Mouse (Mus musculus) MEL-GATA-1-ER (cell line): ENCODE measurements around the gene Gm20479.

ENCODE experiments used
- DNase-seq: peaks from one replicate; pipeline ENCODE4 v3.0.0-alpha.2; 2012; ENCODE audit warnings: low read depth; ENCODE audit errors: extremely low read depth

Gm20479 gene

GRCm38 (mm10) chr7:27356861-27357594, at the start of gene Gm20479:
Gene Gm20479 (minus strand): TSS chr7:27357419.
- peak; percentile 78 for DNase-seq

GRCm38 (mm10) chr7:27406481-27406880, 49.3 kb upstream of the Gm20479 start:
- no peak for DNase-seq

- no peak for DNase-seq
Observed at GRCm38 (mm10) chr7:27404203-27404942, 47.2 kb upstream of the Gm20479 start.

GRCm38 (mm10) chr7:27402675-27403074, 45.5 kb upstream of the Gm20479 start:
- DNase-seq: peak; percentile 53

- no peak for DNase-seq
Observed at GRCm38 (mm10) chr7:27400545-27400944, 43.3 kb upstream of the Gm20479 start.

GRCm38 (mm10) chr7:27397048-27397949, 40.1 kb upstream of the Gm20479 start:
- DNase-seq: peak; percentile 56

GRCm38 (mm10) chr7:27396184-27397047, 39.2 kb upstream of the Gm20479 start:
- DNase-seq: no peak

- no peak for DNase-seq
Observed at GRCm38 (mm10) chr7:27395521-27396183, 38.4 kb upstream of the Gm20479 start.

- no peak for DNase-seq
Observed at GRCm38 (mm10) chr7:27391416-27391815, 34.2 kb upstream of the Gm20479 start.

- no peak for DNase-seq
Observed at GRCm38 (mm10) chr7:27389213-27389612, 32.0 kb upstream of the Gm20479 start.

GRCm38 (mm10) chr7:27384731-27385130, 27.5 kb upstream of the Gm20479 start:
- DNase-seq: peak; percentile 32

GRCm38 (mm10) chr7:27384134-27384533, 26.9 kb upstream of the Gm20479 start:
- no peak for DNase-seq

- peak; percentile 69 for DNase-seq
Observed at GRCm38 (mm10) chr7:27383233-27383632, 26.0 kb upstream of the Gm20479 start.

GRCm38 (mm10) chr7:27381560-27381959, 24.3 kb upstream of the Gm20479 start:
- no peak for DNase-seq

- DNase-seq: no peak
Observed at GRCm38 (mm10) chr7:27381009-27381408, 23.8 kb upstream of the Gm20479 start.

- no peak for DNase-seq
Observed at GRCm38 (mm10) chr7:27379836-27380235, 22.6 kb upstream of the Gm20479 start.

- no peak for DNase-seq
Observed at GRCm38 (mm10) chr7:27378431-27378830, 21.2 kb upstream of the Gm20479 start.

GRCm38 (mm10) chr7:27375274-27375673, 18.1 kb upstream of the Gm20479 start:
- DNase-seq: no peak

- no peak for DNase-seq
Observed at GRCm38 (mm10) chr7:27371715-27372462, 14.7 kb upstream of the Gm20479 start.
